Mouse (Mus musculus) CD4-positive helper T cell, adult 2 months (primary cell): ENCODE data around the gene Wdr76.
"Not testable (repeated sequence)": the region's sequence is repeated elsewhere in the genome, so short reads cannot be mapped to it uniquely, and the experiment has no call there.

Experiments used
- DNase-seq: peaks from one replicate; pipeline ENCODE4 v3.0.0-alpha.2; 2012; ENCODE audit warnings: low read depth, missing footprints, low spot score

Gene Wdr76

GRCm38 (mm10) chr2:121518711-121519110 is 12.2 kb downstream of the Wdr76 start:
- not testable (repeated sequence) for DNase-seq

- no peak for DNase-seq
Observed at GRCm38 (mm10) chr2:121522006-121522405, 15.5 kb downstream of the Wdr76 start.

DNA sequence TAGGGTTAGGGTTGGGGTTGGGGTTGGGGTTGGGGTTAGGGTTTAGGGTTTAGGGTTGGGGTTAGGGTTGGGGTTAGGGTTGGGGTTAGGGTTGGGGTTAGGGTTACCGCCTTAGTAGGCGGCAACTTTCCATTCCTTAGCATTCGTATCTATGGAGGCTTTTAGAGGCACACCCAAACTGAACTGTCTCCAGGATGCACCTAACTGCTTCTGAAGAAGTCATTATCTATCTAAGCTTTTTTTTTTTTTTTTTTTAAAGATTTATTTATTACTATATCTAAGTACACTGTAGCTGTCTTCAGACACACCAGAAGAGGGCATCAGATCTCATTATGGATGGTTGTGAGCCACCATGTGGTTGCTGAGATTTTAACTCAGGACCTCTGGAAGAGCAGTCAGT is 16.3 kb downstream of the Wdr76 start:
- not testable (repeated sequence) for DNase-seq

DNA sequence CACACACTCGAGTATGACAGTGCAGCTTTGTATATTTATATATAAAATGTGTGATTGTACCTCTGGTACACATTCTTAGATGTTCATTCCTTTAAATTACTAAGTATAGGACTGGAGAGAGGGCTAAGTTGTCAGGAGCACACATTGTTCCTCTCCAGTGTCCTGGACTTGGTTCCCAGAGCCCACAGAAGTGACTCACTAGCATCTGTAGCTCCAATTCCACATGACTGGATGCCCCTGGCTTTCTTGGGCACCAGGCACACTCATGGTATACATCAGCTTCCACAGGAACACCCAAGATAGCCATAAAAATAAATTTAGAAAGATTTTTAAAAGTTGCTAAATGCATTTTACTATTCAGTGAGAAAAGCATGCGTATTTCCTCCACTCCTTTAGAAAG is 18.5 kb downstream of the Wdr76 start:
- no peak for DNase-seq

DNA sequence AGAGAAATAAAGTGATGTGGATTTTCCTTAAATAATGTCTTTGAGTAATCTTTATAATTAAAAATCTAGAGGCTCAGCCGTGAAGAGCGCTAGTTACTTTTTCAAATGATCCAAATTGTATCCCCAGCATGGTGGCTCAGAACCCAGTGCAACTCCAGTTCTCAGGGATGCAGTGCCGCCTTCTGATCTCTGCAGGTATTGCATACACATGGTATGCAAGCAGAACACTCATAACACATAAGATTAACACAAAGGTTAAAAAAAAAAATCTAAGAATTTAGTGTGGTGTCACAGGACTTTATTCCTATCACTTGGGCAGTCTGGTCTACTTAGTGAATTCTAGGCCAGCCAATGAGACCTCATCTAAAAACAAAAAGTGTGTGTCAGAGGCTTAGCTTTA is 38.3 kb downstream of the Wdr76 start:
- DNase-seq = no peak

- DNase-seq = no peak
Observed at GRCm38 (mm10) chr2:121549630-121550029, 43.1 kb downstream of the Wdr76 start.

GRCm38 (mm10) chr2:121551271-121551670 is 44.7 kb downstream of the Wdr76 start:
- no peak for DNase-seq

DNA sequence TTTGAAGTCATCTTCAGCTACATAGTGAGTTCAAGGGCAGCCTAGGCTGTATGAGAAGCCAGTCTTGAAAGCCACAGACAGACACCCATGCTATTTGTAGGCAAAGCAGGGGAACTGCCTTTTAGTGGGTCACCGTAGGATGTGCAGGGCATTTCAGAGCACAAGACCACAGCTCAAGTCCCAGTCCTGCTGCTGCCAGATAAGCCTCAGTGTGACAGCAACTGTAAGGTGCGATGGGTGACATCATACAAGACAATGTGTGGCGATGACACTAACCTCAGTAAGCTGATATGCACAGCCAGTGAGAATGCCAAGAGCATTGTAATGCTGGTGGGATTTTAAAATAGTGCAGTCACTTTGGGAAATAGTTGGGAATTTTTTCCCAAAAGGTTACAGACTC is 56.6 kb downstream of the Wdr76 start:
- DNase-seq = no peak

DNA sequence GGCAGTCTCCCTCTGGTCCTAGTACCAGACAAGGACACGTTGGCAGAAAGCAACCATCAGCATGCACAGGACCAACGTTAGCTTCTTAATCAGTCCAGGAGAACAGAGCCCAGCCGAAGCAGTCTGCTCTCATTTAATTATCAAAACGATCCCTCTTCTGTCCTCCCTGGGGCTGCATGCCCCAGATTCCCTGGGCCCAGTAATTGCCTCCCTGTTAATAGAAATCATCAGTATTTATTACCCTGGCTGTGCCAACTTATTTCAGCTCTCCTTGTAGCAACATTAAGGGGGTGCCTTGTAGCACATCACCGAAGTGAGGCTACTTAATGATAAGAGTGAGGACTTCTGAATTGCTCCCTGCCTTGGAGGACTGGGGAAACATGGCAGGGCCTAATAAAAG is 59.4 kb downstream of the Wdr76 start:
- no peak for DNase-seq

- peak; percentile 32 for DNase-seq
Observed at GRCm38 (mm10) chr2:121570049-121570448, 63.5 kb downstream of the Wdr76 start.

- DNase-seq = no peak
Observed at GRCm38 (mm10) chr2:121570999-121571655, 64.6 kb downstream of the Wdr76 start.

GRCm38 (mm10) chr2:121571780-121572179 is 65.3 kb downstream of the Wdr76 start:
- DNase-seq = peak; percentile 71

GRCm38 (mm10) chr2:121574066-121574630 is 67.6 kb downstream of the Wdr76 start:
- DNase-seq = no peak

GRCm38 (mm10) chr2:121575741-121576201 is 69.2 kb downstream of the Wdr76 start:
- no peak for DNase-seq

- no peak for DNase-seq
Observed at GRCm38 (mm10) chr2:121582809-121583376, 76.4 kb downstream of the Wdr76 start.

DNA sequence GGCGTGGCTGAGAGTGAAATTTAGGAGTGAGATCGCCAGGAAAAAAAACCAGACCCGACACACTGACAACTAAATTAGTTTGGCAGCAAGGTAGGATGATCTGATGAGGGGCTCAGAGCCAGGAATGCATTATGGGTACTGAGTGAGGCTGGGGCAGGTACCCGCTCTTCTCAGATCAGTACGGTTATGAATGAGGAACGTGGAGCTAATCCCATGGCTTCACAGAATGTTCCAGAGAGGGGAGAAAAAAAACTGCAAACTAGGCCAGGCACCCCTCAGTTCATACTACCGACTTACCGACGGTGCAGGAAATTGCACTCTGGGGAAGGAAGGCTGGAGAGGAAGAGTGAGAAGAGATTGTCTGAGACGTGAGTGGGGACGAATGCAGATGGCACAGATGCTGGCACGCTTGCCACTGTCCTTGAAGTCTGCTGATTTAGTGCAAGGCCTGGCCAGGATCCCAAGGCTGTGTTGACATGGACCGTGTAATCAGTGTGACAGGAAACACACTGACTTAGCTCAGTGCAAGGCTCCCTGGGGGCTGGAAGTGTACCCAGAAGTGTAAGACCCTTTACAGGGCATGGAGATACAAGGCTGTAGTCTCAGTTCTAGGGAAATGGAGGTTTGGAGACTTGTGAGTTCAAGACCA is 77.1 kb downstream of the Wdr76 start:
- no peak for DNase-seq

DNA sequence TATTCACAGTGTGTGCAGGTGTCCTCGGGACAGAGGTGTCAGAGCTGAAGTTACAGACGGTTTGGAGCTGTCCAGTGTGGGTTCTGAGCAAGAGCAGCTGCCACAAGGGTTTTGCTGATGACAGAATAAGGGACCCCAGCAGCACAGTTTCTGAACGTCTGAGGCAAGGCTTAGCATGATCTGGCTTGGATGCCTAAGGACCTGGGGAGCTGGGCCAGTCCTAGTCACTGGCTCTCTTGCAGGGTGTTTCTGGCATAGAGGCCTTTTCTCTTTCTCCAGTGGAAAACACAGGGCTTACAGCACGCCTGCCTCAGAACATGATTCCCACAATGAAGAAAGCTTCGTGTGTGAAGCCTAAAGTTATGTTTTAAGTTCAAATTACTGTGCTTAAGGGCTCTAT is 78.2 kb downstream of the Wdr76 start:
- DNase-seq = no peak

- DNase-seq = no peak
Observed at GRCm38 (mm10) chr2:121587523-121588308, 81.2 kb downstream of the Wdr76 start.

- DNase-seq = no peak
Observed at GRCm38 (mm10) chr2:121588309-121588694, 81.8 kb downstream of the Wdr76 start.

- no peak for DNase-seq
Observed at GRCm38 (mm10) chr2:121594131-121594530, 87.6 kb downstream of the Wdr76 start.
